Mouse (Mus musculus) brain, embryonic 14.5 days (tissue): ENCODE measurements around the gene Alx3.

Experiments used
- CTCF ChIP-seq: fragments of 200-500 bp; IDR thresholded peaks from 2 replicates; pipeline ENCODE4 v1.5.1; 2012; ENCODE audit warnings: inconsistent platforms, mild to moderate bottlenecking, moderate library complexity, borderline replicate concordance; ENCODE audit not compliant: insufficient read depth, insufficient read length; ENCODE audit errors: extremely low read depth
- POLR2A ChIP-seq: fragments of 200-500 bp; IDR thresholded peaks from 2 replicates; pipeline ENCODE4 v1.6.1; 2012; ENCODE audit warnings: mild to moderate bottlenecking, inconsistent platforms, borderline replicate concordance; ENCODE audit not compliant: poor library complexity, insufficient read depth, insufficient read length, severe bottlenecking; ENCODE audit errors: extremely low read depth

DNA sequence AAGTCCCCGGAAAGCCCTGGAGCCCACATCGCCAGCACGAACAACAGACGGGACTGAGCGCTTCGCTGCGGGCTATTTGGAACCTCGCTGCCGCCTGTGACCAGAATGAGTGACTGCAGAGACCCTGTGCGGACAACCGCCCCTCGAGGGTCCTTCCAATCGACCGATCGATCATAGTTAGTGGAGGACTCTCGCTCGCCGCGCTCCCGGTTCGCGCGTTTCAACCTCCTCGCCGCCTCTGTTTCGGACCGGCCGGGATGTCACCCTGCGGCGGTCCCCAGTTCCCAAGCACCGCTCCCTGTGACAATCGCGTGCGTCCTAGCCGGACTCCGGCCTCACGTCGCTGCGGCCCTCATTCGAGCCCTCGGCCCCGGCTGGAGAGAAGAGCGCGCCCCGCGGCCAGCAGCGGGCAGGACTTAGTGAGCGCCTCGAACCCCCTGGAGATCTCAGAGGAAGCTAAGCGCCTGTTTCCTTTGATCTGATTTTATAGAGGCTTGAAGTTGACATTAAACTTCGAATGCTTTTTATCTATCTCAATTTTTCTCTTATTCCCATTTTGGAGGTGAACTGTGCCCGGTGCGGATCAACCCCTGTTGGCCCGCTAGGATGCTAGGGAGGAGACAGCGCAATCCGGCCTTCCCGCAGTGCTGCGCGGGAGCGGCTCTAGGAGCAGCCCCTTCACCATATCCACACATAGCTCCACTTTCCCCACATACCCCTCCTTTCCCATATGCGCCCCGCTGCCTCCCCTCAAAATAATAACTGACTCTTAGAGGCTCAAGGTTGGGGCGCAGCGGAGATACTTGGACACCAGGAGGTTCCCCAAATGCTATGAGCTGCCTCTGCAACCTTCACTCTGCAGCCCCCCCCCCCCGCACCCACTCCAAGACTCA is 11.7 kb upstream of the Alx3 start:
- TF ChIP-seq CTCF (no peak), POLR2A (no peak)
